Mouse (Mus musculus) thymus, postnatal 0 days (tissue): ENCODE data around the gene Ap5b1. TPM values are rescaled to one million over a fixed set of nuclear protein-coding genes. Genes with fewer than 3 reads are reported as not detected.

ENCODE experiments used
- DNase-seq: peaks from one replicate; pipeline ENCODE4 v3.0.0-alpha.2; 2015; ENCODE audit warnings: low spot score
- polyA plus RNA-seq: library from polyadenylated mRNA; unstranded; fragments of >200 nt; fragmentation: Nextera tagmentation; extraction: Ambion mirVana; gene quantifications from 2 replicates; pipeline ENCODE4 v1.2.1, GENCODE M21; 2015

Ap5b1 gene
- polyA plus RNA-seq, 1 experiment from 2014 or later: 9.8 TPM

DNA sequence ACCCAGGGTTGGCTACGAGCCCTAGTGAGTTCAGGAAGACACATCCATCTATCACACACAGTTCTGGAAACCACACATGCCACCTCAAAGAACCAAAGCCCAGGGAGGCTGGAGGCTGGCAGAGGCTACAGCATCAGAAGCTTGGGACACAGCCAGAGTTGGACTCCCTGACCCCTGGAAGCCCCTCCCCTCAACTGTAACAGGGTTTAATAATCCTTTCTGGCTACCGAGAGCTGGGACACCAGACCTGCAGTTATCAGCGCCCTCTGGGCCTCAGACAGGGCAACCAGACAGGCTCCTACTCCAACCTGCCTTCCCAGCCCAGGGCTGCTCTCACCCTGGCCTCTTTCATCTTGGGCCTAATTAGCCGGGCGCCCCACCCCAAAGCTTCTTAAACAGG lies 1.5 kb upstream of the Ap5b1 start:
- DNase-seq: peak; percentile 4

- no peak for DNase-seq
Observed at GRCm38 (mm10) chr19:5567180-5567533, 668 bp upstream of the Ap5b1 start.

- peak; percentile 89 for DNase-seq
Observed at GRCm38 (mm10) chr19:5568470-5569140, 780 bp downstream of the Ap5b1 start.

GRCm38 (mm10) chr19:5569521-5569920 lies 1.7 kb downstream of the Ap5b1 start:
- no peak for DNase-seq

- DNase-seq: no peak
Observed at GRCm38 (mm10) chr19:5570353-5571246, 2.8 kb downstream of the Ap5b1 start.

DNA sequence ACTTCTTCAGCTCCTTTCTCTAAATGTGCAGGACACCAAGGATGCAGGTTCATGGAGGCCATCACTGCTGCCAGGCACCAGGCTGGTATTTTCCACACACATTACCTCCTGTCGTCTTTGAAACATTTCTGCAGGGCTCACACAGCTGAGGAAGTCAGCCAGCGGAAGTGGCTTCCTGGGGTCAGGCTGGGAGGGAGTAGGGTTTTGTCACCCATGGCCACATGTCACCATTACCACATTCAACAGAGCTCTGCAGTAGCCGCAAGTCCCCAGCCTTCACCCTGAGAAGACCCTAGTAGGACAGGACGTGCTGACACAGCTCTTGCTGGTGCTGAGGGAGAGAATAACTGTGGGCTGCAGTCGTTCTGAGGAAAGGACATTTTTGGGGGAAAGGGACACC lies 4.0 kb downstream of the Ap5b1 start:
- DNase-seq: peak; percentile 69

GRCm38 (mm10) chr19:5572331-5573125 lies 4.7 kb downstream of the Ap5b1 start:
- peak; percentile 2 for DNase-seq

DNA sequence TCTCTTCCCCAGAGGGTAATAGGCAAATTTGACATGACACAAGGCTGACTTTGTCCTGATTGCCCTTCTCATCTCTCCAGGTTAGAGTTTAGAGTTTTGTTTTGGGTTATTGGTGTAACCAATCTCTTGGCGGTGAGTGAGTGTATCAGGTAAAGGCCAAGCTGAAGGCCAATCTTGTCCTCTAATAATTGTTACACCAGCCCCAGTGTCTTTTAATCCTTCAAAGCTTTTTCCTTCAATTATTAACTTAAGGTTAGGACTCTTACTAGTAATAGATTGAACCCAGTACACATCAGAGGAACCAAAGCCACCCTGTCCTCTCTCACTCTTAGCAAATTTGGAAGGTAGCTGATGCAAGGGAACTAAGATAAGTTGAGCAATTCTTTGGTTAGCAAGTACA lies 7.5 kb downstream of the Ap5b1 start:
- no peak for DNase-seq

GRCm38 (mm10) chr19:5579971-5580370 lies 12.1 kb downstream of the Ap5b1 start:
- DNase-seq: no peak

- DNase-seq: no peak
Observed at GRCm38 (mm10) chr19:5580776-5581175, 13.0 kb downstream of the Ap5b1 start.

GRCm38 (mm10) chr19:5581995-5582394 lies 14.2 kb downstream of the Ap5b1 start:
- no peak for DNase-seq

DNA sequence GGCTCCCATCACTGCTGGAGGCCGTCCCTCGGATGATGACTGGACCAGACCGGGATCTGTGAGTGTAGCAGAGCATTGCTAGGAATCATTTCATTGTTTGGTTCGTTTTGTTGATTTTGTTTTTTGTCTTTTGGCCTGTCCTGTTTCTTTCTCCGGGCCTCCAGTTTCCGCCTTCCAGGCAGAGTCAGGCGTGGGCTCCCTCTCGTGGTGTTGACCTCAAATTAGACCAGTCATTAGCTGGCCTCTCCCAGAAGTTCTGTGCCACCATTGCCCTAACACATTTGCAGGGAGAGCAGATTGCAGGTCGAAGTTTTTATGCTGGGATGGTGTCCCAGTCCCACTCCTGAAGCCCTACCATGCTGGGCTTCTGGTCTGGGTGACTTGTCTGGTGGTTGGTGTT lies 21.3 kb downstream of the Ap5b1 start:
- DNase-seq: no peak

DNA sequence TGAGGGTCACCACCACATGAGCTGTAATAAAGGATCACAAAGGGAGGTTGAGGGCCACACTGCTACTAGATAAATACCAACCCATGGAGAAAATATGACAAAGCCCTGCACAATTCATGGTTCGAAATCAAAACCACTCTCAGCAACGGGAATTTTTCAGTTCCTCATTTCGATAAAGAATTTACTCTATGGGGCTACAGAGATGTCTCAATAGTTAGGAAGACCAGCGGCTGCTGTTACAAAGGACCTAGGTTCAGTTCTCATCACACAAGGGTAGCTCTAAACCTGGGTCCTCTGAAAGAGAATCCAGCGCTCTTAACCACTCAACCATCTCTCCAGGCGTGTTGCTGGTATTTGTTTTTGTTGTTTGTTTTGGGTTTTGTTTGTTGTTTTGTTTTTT lies 24.1 kb downstream of the Ap5b1 start:
- no peak for DNase-seq

- no peak for DNase-seq
Observed at GRCm38 (mm10) chr19:5599224-5599623, 31.4 kb downstream of the Ap5b1 start.

DNA sequence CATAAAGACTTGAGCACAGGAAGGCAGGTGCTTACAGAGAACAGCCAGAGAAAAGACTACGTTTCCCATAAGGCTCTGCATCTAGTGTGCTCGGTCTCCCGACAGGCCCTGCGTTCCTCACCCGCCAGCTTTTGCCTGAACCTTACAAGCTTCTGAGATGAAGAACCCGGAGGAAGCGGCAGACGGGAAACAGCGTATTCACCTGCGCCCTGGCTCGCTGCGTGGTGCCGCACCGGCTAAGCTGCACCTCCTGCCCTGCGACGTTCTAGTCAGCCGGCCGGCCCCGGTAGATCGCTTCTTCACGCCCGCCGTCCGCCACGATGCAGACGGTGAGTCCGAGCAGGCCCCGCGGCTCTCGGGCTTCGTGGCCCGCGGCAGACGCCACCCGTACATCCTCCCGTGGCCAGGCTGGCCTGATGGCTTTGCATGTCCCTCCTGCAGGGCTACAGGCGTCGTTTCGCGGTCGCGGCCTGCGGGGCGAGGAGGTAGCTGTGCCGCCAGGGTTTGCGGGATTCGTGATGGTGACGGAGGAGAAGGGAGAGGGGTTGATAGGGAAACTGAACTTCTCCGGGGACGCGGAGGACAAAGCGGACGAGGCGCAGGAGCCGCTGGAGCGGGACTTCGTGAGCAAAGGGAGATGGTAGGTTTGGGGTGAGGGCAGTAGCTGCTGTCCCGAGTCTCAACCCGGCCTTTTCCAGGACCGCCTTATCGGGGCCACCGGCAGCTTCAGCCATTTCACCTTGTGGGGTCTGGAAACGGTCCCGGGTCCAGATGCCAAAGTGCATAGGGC lies 34.1 kb downstream of the Ap5b1 start, which contains the start of gene Rnaseh2c:
Gene Rnaseh2c, plus strand, starts transcription at position 122 of the 790 bp plus-strand sequence.
- peak; percentile 91 for DNase-seq

- DNase-seq: no peak
Observed at GRCm38 (mm10) chr19:5603664-5604063, 35.8 kb downstream of the Ap5b1 start.

DNA sequence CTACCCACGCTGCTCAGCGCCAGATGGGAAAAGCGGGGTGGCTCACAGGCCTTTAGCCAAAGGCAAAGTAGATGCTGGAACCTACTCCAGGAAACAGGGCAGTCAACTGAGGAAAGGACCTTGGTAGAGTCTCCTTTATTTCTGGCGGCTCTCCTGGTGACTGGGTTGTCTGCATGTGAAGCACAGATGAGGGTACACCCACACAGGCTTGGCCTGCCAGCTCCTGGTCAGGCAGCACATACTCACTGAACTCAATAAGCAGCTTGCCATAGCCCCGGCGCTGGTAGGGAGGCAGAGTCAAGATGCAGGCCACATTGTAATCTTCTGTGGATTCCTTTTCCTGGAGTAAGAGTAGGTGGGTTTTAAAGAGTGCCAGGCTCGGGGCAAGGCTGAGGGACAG lies 37.3 kb downstream of the Ap5b1 start:
- no peak for DNase-seq

GRCm38 (mm10) chr19:5606196-5606595 lies 38.4 kb downstream of the Ap5b1 start:
- no peak for DNase-seq

DNA sequence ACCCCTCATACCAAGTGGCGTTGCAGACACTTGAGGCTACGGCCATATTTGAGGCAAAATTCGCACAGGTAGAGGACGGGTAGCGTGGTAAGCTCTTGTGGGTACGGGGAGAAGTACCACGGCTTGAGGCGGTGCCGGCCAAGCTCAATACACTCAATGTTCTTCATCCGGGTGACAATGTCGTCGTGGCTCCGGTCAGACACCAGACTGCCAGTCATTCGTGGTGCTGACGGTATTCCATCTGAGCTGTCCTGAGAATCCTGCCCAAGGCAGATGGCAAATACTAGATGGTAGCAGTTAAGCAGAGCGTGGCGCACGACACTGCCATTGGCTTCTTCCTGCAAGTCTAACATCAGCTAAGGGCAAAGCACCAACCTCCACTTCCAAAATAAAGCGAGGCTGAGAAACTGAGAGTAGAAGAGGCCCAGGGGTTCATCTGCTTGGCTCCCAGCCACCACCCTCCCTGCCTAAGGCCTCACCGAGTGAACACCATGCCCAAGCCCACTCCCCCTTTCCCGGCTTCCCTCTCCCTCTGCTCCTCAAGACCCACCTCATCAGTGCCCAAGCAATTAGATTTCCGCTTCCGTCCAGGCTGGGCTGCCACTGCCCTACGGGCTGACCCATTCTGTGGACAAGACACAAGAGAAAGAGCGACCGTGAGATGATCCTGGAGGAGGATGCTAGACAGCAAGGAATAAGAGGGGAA lies 40.0 kb downstream of the Ap5b1 start:
- DNase-seq: no peak

GRCm38 (mm10) chr19:5608707-5609106 lies 40.9 kb downstream of the Ap5b1 start:
- DNase-seq: no peak
